Mouse (Mus musculus): ENCODE measurements around the gene Mrpl48.

DNA sequence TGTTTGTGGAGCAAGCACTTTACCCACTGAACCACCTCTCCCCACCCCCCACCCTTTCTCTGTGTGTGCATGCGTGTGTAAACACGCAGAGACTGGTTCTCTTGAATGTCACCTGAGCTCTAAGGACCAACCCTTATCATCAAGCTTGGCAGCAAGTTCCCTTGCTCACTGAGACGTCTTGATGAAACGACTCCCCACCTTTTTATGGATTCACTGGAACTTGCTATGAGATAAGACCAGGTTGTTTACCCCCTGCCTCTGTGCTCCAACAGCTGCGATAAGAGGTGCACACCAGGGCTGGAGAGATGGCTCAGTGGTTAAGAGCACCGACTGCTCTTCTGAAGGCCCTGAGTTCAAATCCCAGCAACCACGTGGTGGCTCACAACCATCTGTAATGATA lies 87.9 kb downstream of the Mrpl48 start:
- TF ChIP-seq POLR2A (IDR thresholded peaks at IDR 0.05; ENCODE audit: borderline replicate concordance, low read depth, low read length) (no peak), CTCF (IDR thresholded peaks at IDR 0.05; ENCODE audit: low read depth, low read length) (no peak)

Data from bone marrow macrophage, adult 2 months (primary cell).